Mouse (Mus musculus): Measurements from ENCODE around the gene Fgfr2.

DNA sequence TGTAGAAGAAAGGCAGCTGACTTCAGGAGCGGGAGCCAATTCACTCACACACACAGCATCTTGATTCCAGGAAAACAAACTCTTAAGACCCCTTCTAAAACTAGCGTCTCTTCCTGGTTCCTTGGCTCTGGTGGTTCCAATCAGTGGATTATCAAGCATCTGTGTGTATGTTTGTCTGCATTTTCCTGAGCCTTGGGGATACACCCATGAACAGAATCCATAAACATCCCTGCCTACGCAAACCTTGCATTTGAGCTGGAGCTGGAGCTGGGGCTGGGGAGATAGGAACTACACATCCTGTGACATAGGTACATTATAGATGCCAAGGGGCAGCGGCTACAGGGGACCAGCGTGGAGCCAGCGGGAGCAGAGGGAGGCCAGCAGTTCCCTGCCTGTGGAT lies 2808.5 kb downstream of the Fgfr2 start:
- TF ChIP-seq POLR2A (IDR thresholded peaks at IDR 0.05; ENCODE audit: insufficient read length, low read depth) (no peak), TCF12 (IDR thresholded peaks at IDR 0.05; ENCODE audit: insufficient read depth, poor library complexity, severe bottlenecking) (no peak), MAX (IDR thresholded peaks at IDR 0.05; ENCODE audit: low read depth) (no peak), MYOG (IDR thresholded peaks at IDR 0.05; ENCODE audit: control insufficient read depth in 1 of 3, insufficient read depth in 1 of 3, insufficient read length in 2 of 3, low read depth in 2 of 3) (no peak), SRF (IDR thresholded peaks at IDR 0.05; ENCODE audit: control insufficient read depth, insufficient read length, low read depth) (no peak), E2F4 (IDR thresholded peaks at IDR 0.05; ENCODE audit: insufficient read depth) (no peak), POLR2AphosphoS2 (IDR thresholded peaks at IDR 0.05; ENCODE audit: insufficient read length, low read depth) (no peak), USF1 (IDR thresholded peaks at IDR 0.05; ENCODE audit: low read depth) (no peak), CEBPB (IDR thresholded peaks at IDR 0.05; ENCODE audit: insufficient read depth, poor library complexity, severe bottlenecking) (no peak), TCF3 (IDR thresholded peaks at IDR 0.05; ENCODE audit: insufficient read length, low read depth) (no peak), MYOD1 (IDR thresholded peaks at IDR 0.05; ENCODE audit: control insufficient read depth in 1 of 3, insufficient read length in 2 of 3, low read depth in 2 of 3) (no peak)
